Mouse (Mus musculus): ENCODE data around the gene Adprhl1.

- TF ChIP-seq NRF1 (IDR thresholded peaks at IDR 0.05; ENCODE audit: low read depth, low read length): no peak
- TF ChIP-seq CHD2 (IDR thresholded peaks at IDR 0.05; ENCODE audit: low read length): no peak
- no peak for TF ChIP-seq USF1 (IDR thresholded peaks at IDR 0.05; ENCODE audit: low read depth, low read length)
- TF ChIP-seq ZNF384 (IDR thresholded peaks at IDR 0.05; ENCODE audit: low read depth, low read length): no peak
- no peak for TF ChIP-seq CTCF (conservative IDR thresholded peaks at IDR 0.05 in 1 of 2, IDR thresholded peaks at IDR 0.05 in 1 of 2; ENCODE audit: low read depth in 2 of 2, low read length in 2 of 2)
- TF ChIP-seq RCOR1 (conservative IDR thresholded peaks at IDR 0.05; ENCODE audit: low read depth, low read length): no peak
- TF ChIP-seq EP300 (IDR thresholded peaks at IDR 0.05; ENCODE audit: low read length): no peak
- TF ChIP-seq ZC3H11A (IDR thresholded peaks at IDR 0.05; ENCODE audit: low read depth, low read length): no peak
- TF ChIP-seq ETS1 (conservative IDR thresholded peaks at IDR 0.05; ENCODE audit: low read depth, low read length): no peak
- TF ChIP-seq POLR2A (IDR thresholded peaks at IDR 0.05; ENCODE audit: low read depth, low read length): no peak
- TF ChIP-seq SMC3 (IDR thresholded peaks at IDR 0.05; ENCODE audit: low read depth, low read length): no peak
- no peak for TF ChIP-seq MAZ (IDR thresholded peaks at IDR 0.05; ENCODE audit: low read depth, low read length)
- no peak for TF ChIP-seq MEF2A (IDR thresholded peaks at IDR 0.05; ENCODE audit: borderline replicate concordance, low read depth, low read length)
Observed at GRCm38 (mm10) chr8:13301036-13301435, 47.1 kb upstream of the Adprhl1 start.

Measured in CH12.LX (cell line).